Mouse (Mus musculus): ENCODE data around the gene Ccdc63.

DNA sequence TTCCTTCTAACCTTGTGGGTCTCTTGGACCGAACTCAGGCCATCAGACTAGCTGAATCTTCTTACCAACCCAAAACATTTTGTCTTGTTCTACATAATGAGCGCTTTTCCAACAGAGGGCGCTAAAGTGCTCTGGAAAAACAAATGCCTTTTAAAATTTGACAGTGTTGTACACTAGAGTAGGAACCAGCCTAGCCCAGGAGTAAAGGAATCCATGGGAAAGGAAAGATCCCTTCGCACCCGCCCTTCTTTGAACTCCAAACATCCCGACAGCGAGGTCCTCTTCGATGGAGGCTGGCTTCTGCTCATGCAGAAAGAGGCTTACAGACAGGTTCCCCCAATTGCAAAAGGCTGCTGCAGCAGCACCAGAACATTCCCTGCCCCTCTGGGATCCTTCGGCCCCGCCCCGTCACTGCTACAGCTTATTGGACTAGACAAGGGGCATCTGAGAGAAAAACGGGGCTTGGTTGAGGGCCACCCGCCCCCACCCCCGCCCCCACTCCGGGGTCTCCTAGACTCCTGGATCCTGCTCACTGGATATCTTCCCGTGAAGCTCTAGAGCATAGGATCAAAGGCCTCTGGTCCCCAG is 11.5 kb downstream of the Ccdc63 start:
- no peak for TF ChIP-seq POLR2A (IDR thresholded peaks at IDR 0.05; ENCODE audit: borderline replicate concordance, control insufficient read depth, low read depth, low read length)
- TF ChIP-seq CTCF (IDR thresholded peaks at IDR 0.05; ENCODE audit: control insufficient read depth, insufficient read depth, low read length) = no peak
